Mouse (Mus musculus): ENCODE data around the gene Fbxl18. TPM values are rescaled to one million over a fixed set of nuclear protein-coding genes. Genes with fewer than 3 reads are reported as not detected.
"Not testable (repeated sequence)": the region's sequence is repeated elsewhere in the genome, so short reads cannot be mapped to it uniquely, and the experiment has no call there.

Fbxl18 gene
- polyA plus RNA-seq, 1 experiment from 2014 or later: 5.9 TPM

DNA sequence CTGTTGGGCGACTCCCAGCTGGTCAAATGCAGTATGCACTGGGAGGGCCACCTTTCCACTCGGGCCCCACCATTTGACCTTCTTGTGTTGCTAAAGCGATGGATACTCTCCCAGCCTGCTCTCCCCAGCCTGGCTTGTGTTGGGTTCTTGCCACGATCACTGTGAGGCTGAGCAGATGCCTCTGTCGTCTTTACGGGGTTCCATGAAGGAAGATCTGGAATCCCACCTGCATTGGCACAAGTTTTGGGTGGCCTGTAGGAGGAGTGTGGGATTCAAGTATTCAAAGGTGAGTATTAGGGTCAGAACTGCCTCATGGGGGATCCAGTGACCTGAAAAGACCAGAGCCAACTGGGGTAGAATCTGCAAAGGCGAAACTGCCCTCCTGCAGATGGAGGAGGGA lies 5.4 kb upstream of the Fbxl18 start:
- no peak for DNase-seq (ENCODE audit: low spot score)

DNA sequence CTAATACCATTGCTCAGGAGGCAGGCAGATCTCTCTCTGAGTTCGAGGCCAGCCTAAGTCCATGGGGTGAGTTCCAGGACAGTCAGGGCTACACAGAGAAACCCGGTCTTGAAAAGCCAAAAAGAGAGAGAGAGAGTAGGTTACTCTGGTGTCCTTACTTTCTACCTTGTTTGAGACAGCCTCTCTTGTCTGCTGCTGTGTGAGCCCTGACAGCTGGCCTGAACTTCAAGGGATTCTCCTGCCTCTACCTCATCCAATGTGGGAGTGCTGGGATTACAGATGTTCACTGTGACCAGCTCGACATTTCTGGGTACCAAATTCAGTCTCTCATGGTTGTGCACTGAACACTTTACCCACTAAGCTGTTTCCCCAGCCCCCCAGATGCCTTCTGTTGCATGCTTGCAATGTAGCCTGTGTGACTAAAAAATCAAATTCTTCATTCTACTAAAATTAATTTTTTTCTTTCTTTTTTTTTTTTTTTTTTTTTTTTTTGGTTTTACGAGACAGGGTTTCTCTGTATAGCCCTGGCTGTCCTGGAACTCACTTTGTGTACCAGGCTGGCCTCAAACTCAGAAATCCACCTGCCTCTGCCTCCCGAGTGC lies 4.8 kb upstream of the Fbxl18 start:
- DNase-seq (ENCODE audit: low spot score): no peak

DNA sequence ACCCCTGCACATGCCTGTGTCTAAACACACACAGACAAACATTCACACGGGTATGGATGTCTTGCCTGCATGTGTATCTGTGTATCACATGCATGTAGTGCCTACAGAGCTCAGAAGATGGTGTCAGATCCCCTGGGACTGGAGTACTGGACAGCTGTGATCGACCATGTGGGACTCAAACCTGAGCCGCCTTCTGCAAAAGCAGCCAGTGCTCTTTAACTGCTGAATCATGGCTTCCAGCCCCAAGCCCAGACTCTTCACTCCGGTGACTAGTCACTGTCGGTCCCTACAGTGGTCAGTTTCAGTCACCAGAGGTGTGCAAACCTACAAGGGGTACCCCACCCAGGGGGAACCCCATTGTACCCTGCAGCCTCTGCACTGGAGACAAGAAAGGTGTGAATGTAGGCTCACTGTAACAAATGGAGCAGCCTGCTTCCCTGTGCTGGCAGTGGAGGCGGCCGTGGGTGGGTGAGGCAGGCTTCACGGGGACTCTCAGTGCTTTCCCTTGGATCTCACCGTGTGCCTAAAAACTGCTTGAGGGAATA lies 3.9 kb upstream of the Fbxl18 start:
- DNase-seq (ENCODE audit: low spot score): no peak

DNA sequence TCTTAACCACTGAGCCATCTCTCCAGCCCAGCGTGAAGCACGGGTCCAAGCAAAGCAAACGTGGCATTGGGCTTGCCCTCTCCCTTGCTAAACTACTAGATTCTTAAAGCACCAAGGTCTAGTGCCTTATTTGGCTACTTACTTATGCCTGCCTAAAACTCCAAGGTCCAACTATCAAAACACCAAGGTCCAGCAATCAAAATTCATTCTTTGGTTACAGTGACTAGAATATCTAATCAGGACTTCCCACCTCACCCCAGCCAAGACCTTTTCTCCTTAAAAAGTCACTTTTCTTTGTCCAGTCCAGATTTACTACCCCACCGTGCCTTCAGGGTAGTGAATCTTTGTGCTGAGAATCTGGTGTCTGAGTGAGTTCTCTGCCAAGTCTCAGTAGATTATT lies 3.1 kb upstream of the Fbxl18 start:
- no peak for DNase-seq (ENCODE audit: low spot score)

DNA sequence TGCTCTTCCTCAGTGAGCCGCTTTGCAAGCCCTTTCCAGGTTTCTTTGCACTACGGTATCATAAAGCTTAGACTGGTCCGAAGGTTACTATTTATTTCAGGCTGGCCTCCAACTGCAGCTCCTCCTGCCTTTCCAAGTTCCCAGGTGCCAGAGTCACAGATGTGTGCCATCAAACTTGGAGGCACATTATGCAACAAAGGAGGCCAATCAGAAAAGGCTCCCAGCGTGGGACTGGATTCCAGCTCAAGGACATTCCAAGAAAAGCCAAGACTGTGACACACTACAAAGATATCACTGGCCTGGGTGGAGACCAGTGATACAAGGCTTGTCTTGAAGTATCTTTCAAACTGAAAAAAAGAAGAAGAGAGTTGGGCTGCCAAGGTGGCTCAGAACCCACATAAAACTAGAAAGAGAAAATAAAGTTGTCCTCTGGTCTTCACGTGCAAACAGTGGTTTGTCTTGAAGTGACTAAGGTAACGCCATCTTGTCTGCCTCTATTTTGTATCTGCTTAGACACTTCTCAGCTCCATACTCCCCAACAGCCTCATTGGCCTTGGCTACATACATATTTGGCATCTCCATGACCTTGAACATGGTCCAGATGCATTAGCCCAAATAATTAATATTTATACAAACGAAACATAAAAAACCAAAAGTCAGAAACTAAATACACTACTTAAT lies 2.5 kb upstream of the Fbxl18 start:
- DNase-seq (ENCODE audit: low spot score): no peak

DNA sequence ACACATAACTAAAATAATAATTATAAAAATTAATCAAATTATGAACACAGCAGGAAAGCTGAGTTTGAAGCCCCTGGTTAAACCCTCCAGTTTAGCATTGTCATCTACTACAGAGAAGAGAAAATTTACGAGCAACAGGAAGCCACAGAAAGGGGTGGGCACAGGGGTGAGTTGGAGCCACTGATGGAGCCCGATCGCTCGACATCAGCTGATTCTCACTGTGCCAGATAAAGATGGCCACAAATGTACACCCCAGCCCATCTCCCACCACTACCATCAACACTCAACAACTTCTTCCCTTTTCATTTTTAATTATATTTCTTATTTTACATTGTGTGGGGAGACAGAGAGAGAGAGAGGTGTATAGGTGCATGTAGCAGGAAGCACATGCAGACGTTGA lies 1.5 kb upstream of the Fbxl18 start:
- DNase-seq (ENCODE audit: low spot score): no peak

DNA sequence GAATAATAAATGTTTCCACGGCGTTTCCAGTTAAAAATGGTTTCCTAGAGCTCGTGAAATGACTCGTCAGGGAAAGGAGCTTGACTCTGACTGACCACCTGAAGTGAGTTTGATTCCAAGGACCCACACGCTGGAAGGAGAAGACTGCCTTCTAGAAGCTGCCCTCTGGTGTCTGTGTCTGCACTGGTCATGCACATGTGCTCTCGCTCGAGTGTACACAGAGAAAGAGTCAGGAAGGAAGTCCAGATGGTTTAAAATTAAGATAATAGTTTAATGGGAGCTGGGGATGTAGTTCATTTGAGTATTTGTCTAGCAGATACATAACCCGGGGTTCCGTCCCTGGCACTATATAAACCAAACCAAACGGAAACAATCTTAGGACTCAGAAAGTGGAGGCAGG lies 971 bp upstream of the Fbxl18 start:
- no peak for DNase-seq (ENCODE audit: low spot score)

DNA sequence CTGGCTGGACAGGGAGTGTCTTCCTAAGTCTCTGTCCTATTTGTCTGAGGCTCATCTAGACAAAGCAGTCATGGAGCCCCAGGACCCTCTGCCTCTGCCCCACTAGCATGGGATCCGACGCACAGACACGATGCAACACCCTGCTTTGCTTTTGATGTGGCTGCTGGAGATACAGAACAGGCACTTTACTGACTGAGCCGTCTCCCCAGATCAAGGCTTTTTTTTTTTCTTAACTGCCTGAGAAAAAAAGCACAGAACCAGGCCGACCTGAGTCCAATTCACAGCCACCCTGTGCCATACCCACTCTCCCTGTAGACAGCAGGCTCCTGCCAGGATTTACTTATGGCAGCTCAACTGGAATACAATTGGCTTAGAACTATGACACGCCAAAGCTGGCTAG lies 3.8 kb downstream of the Fbxl18 start:
- DNase-seq (ENCODE audit: low spot score): peak; percentile 70

DNA sequence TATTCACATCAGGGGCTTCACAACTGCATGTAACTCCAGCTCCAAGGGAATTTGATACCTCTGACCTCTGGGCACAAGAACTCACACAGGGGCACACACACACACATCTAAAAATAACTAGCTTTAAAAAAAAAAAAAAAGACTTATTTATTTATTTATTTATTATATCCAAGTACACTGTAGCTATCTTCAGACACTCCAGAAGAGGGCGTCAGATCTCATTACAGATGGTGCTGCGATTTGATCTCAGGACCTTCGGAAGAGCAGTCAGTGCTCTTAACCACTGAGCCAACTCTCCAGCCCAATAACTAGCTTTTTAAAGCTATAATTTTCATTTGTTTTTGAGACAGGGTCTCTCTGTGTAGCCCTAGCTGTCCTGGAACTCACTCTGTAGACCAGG lies 7.7 kb downstream of the Fbxl18 start:
- not testable (repeated sequence) for DNase-seq (ENCODE audit: low spot score)

DNA sequence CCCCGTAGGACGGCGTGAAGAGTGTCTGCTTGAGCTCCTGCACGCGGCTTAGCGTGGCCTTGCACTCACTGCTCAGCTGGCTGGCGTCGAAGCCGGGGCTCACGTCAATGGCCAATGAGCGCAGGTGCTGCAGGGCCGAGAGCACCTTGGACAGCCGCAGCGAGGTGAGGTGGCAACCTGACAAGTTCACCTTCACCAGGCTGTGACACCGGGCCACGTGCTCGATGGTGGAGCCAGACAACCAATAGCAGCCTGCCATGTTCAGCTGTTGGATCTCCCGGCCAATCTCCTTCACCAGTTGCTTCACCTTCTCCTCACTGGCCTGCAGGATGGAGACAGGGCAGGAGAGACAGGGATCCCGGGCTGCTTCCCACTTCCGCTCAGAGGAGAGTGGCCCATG lies 8.5 kb downstream of the Fbxl18 start:
- DNase-seq (ENCODE audit: low spot score): no peak

DNA sequence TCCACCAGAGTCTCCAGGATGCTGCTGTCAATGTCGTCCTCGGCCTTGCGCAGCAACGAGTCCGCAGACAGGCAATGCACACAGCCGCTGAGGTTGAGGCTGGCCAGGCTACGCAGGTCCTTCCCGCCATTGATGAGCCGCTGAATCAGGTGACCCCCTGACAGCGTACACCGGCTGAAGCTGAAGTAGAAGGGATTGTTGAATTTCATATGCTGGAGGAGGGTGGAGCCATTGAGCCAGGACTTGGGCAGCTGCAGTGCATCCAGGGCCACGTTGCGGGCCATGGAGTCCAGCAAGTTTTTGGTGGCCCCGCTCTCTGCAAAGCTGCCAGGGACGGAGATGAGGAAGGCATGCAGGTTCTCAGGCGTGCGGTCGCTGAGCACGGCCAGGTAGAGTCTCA lies 9.0 kb downstream of the Fbxl18 start:
- DNase-seq (ENCODE audit: low spot score): no peak

DNA sequence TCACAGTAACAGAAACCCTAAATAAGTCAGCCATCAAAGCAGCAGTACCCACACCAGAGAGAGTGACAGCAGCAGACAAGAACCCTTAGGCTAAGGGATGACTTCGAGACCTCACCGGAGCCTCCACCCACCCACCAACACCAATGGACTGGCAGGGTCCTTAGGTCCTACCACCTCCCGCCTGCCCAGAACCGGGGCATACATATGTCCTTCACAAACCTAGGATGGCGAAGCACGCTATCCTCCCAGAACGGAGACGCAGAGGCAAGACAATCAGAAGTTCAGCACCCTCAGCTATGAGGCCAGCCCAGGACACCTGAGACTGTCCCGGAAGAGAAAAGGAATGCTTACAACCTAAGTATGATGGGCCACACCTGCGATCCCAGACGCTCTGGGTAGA lies 12.8 kb downstream of the Fbxl18 start:
- DNase-seq (ENCODE audit: low spot score): no peak

DNA sequence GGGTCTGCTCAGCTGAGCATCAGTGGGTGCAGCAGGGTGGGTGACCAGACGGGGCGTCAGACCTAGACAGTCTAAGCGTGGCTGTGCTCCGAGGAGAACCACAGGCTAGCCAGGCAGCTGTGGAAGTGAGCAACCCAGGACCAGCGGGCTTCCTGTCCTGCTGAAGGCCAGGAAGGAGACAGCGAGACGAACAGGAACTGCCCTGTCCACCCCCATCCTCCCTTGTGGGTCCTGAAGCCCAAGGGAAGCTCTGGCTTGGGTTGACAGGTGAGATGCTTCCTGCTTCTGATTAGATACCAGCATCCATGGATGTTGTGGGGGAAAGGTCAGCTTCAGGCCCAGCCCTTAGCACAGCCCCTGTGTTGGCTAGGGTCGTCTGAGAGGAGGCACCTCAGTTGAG lies 13.3 kb downstream of the Fbxl18 start:
- DNase-seq (ENCODE audit: low spot score): no peak

DNA sequence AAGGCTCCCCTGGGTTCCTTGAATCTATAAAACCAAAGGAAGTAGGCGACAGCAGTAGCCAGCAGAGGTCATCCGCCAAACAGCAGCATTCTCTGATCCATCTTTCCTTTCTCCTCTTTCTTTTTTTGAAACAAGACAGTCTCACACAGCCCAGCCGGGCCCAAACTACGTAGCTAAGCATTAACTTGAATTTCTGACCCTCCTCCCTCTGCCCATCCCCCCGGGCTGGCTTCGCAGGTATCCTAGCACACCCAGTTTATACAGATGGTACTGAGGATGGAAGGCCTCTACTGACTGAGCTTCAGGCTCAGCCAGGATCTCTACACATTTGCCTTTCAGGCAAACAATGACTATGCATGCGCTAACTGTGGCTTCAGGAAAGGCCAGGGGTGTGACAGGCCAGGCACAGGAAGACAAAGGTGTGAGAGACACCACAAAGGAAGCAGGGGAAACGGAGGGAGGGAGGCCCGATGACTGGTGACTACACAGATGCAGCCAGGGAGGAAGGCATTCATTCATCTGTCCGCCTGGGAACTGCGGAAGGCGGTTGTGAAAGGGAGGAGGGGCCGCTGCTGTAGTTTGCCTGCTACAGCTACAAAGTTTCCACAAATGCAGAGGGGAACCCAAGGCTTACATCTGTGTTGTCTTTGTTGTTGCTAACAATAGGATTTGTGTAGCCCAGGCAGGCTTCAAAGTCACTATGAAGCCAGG lies 14.3 kb downstream of the Fbxl18 start:
- peak; percentile 51 for DNase-seq (ENCODE audit: low spot score)

DNA sequence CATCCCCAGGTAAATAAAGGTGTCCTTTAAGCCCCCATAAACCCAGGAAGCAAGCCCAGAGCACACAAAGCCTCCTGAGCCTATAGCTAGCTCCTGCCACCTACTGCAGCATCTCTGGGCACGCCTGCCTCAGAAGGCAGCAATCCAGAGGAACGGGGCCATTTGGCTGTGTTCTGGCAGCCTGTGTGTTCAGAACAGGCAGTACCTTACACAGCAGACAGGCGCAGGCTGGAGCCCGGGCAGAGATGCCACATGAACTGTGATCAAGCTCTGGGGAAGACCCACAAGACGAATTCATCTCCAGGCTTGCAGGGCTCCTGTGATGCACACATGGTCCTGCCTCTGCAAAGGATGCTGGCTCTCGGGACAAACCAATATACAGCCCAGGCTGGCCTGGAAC lies 15.0 kb downstream of the Fbxl18 start:
- DNase-seq (ENCODE audit: low spot score): no peak

DNA sequence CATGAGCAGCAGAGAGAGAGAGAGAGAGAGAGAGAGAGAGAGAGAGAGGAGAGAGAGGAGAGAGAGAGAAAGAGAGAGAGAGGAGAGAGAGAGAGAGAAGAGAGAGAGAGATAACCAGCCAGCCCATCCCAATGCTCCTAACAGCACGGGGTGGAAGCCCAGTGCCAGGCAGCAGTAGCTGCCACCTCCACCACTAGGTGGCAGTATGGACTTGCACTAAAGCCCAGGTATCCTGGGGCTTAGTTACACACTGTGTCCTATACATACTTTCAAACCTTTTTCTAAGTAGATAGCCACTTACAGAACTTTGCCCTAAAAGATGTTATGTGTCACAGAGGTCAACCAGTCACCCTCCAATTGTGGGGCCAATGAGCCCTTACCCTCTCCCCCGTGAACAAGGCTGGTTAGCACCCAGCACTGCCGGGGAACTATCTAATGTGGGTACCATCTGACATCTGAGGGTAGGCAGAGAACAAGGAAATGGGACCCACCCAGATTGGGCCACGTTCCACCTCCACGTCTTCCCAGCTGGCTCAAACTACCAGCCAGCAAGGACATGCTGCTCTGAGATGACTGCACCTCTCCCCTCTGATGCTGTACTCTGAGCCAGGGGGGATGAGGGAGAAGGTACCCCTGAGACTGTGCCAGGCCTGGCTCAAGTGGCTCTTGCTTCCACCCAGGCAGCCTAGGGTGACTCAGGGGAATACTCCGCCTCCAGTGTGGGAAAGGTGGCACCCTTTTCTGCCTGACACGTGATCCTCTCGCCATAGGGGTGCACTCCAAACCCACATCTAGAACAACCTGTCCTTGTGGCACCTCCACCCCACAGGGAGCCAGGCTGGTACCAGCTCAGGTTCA lies 15.7 kb downstream of the Fbxl18 start:
- peak; percentile 91 for DNase-seq (ENCODE audit: low spot score)

DNA sequence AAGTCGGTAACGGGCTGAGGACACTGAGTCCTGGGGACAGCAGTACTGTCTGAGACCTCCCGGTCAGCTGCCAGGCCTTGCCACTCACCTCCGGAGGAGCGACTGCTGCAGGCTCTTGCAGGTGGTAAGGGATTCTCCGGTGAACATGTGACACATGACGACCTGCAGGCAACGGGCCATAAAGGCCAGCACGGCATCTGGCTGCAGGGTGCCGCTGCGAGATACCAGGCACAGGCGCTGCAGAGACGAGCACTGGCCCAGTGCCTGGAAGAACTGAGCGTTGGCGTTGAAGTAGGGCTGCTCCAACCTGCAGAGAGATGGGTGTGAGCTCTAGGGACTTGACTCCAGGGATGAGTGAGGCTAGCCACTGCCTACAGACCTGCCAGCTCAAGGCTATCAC lies 16.7 kb downstream of the Fbxl18 start:
- DNase-seq (ENCODE audit: low spot score): no peak

DNA sequence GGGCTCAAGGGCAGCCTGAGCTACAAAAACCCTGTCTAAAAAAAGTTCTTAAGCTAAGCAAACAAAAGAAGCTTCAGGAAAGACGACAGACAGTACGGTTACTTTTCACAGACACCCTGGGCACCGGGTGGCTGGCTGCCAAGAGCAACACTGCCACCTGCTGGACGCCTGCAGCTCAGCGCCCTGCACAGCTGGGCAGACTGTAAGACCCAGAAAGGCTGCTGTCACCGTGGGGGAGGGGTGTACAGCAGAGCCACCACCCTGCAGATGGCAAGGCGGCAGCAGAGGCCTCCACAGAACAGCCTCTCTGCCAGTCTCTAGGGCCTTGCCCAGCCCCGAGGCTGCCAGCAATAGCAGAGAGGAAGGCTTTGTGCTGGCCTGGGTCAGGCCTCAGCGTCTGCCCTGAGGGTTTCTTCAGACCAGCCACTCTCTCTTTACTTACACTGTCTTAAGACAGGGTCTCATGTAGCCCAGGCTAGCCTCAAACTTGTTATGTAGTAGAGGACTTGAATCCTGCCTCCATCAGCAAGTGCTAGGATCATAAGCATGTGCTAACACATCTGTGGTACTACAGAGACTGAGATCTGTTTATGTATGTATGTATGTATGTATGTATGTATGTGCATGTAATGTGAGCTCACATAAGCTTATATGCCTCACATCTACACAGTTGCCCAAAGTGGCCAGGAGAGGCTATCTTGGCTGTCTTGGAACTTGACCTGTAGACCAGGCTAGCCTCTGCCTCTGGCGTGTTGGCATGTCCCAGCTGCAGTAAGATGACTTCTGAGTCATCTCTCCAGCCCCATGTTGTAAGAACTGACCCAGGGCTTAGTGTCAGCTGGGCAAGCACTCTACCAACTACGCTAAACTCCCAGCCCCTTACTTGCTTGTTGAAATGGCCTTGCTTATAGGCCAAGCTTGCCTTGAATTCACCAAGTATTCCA lies 17.6 kb downstream of the Fbxl18 start:
- DNase-seq (ENCODE audit: low spot score): peak; percentile 94

DNA sequence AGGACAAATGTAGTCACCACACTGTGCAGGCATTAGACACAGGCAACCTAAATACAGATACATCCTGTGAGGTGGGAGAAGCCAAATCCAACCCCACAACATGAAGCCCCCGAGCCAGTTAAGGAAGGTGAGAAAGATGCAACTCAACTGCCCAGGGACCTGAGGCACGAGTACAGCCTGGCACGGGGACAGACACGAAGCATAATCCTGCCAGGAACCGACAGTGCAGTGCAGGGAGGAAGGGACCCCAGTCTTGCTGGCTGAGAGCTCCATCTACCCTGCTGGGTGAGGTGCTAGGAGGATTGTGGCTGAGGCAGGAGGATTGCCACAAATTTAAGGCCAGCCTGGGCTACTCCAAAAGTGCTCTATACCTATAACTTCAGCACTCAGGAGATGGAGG lies 18.3 kb downstream of the Fbxl18 start:
- DNase-seq (ENCODE audit: low spot score): no peak

DNA sequence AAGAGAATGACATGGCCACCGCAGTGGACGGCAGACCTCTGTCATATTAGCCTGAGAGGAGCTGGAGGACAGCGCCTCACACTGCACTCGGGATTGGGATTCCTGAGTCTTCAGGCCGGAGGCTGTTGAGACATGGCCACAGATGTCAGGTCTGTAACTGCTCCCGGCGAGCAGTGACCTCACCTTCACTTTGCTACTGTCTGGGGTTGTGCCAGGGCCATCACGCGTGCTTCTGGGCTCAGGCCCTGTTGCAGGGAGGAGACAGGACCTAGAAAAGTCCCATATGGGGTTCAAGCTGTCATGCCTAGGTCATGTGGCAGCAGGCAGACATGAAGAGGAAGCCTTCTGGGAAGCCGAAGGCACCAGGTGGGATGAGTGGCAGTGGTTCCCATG lies 19.7 kb downstream of the Fbxl18 start:
- no peak for DNase-seq (ENCODE audit: low spot score)

Data from thymus, postnatal 0 days (tissue).